Mouse (Mus musculus) MEL (cell line): ENCODE data around the gene Ddx59. TPM values are rescaled to one million over a fixed set of nuclear protein-coding genes. Genes with fewer than 3 reads are reported as not detected.

Experiments used
- DNase-seq: peaks from one replicate; pipeline ENCODE4 v3.0.0; 2011; ENCODE audit warnings: low read depth, low spot score
- H3K27ac ChIP-seq: 2 replicates; pipeline ENCODE4 v1.5.1; 2012; ENCODE audit warnings: low read depth, mild to moderate bottlenecking, control low read depth, low read length, moderate library complexity; ENCODE audit not compliant: control insufficient read depth
- H3K27me3 ChIP-seq, 2 experiments: fragments of 150-350 bp in 1 of 2; sonication (generic) in 1 of 2; 2 replicates each; pipeline ENCODE4 v1.6.1; 2012; ENCODE audit warnings: low read length in 2 of 2, mild to moderate bottlenecking in 2 of 2, improper control_type of control experiment in 1 of 2, moderate library complexity in 1 of 2; ENCODE audit not compliant: insufficient read depth in 2 of 2, control insufficient read depth in 1 of 2
- H3K36me3 ChIP-seq, 2 experiments: 2 replicates each; pipeline ENCODE4 v1.6.1; 2012 to 2014; ENCODE audit warnings: low read length in 2 of 2, improper control_type of control experiment in 1 of 2, inconsistent platforms in 1 of 2, mild to moderate bottlenecking in 1 of 2; ENCODE audit not compliant: insufficient read depth in 2 of 2, control insufficient read depth in 1 of 2
- H3K4me1 ChIP-seq, 2 experiments: fragments of 150-350 bp in 1 of 2; sonication (generic) in 1 of 2; 2 replicates each; pipeline ENCODE4 v1.6.1; 2012; ENCODE audit warnings: low read length in 2 of 2, improper control_type of control experiment in 1 of 2, mild to moderate bottlenecking in 1 of 2; ENCODE audit not compliant: insufficient read depth in 2 of 2, control insufficient read depth in 1 of 2
- H3K4me3 ChIP-seq, 2 experiments: fragments of 150-350 bp in 1 of 2; sonication (generic) in 1 of 2; 2 replicates each; pipeline ENCODE4 v1.5.1; 2012; ENCODE audit warnings: low read depth in 2 of 2, low read length in 2 of 2, mild to moderate bottlenecking in 2 of 2, moderate library complexity in 2 of 2, control low read depth in 1 of 2, improper control_type of control experiment in 1 of 2; ENCODE audit not compliant: control insufficient read depth in 1 of 2, insufficient read depth in 1 of 2
- H3K79me2 ChIP-seq: 2 replicates; pipeline ENCODE4 v1.6.1; 2012; ENCODE audit warnings: mild to moderate bottlenecking, low read length, moderate library complexity; ENCODE audit not compliant: control insufficient read depth, poor library complexity, insufficient read depth
- H3K9ac ChIP-seq: 2 replicates; pipeline ENCODE4 v1.6.1; 2012; ENCODE audit warnings: low read depth, mild to moderate bottlenecking, control low read depth, low read length, moderate library complexity; ENCODE audit not compliant: control insufficient read depth, poor library complexity, severe bottlenecking
- H3K9me3 ChIP-seq: fragments of 150-350 bp; sonication (generic); replicated peaks from 2 replicates; pipeline ENCODE4 v1.6.1; 2012; ENCODE audit warnings: mild to moderate bottlenecking, low read length, improper control_type of control experiment, moderate library complexity; ENCODE audit not compliant: insufficient read depth
- CHD1 ChIP-seq: IDR thresholded peaks from 2 replicates; pipeline ENCODE4 v1.6.1; 2012; ENCODE audit warnings: low read depth, mild to moderate bottlenecking, inconsistent platforms, low read length, improper control_type of control experiment
- CHD2 ChIP-seq: IDR thresholded peaks from 2 replicates; pipeline ENCODE4 v1.6.1; 2011; ENCODE audit warnings: low read length, improper control_type of control experiment
- ELF1 ChIP-seq: IDR thresholded peaks from 2 replicates; pipeline ENCODE4 v1.6.1; 2014; ENCODE audit warnings: low read depth, mild to moderate bottlenecking, inconsistent platforms, low read length, improper control_type of control experiment, moderate library complexity
- EP300 ChIP-seq, 2 experiments: IDR thresholded peaks; 2 replicates each; pipeline ENCODE4 v1.6.1; 2011; ENCODE audit warnings: improper control_type of control experiment in 2 of 2, low read length in 2 of 2, low read depth in 1 of 2, mild to moderate bottlenecking in 1 of 2
- ETS1 ChIP-seq: IDR thresholded peaks from 2 replicates; pipeline ENCODE4 v1.6.1; 2012; ENCODE audit warnings: low read depth, mild to moderate bottlenecking, inconsistent platforms, low read length, improper control_type of control experiment, moderate library complexity
- GABPA ChIP-seq: IDR thresholded peaks from 2 replicates; pipeline ENCODE4 v1.6.1; 2012; ENCODE audit warnings: low read depth, mild to moderate bottlenecking, inconsistent platforms, low read length, improper control_type of control experiment, moderate library complexity
- HCFC1 ChIP-seq: IDR thresholded peaks from 2 replicates; pipeline ENCODE4 v1.6.1; 2012; ENCODE audit warnings: low read depth, mild to moderate bottlenecking, inconsistent platforms, low read length, improper control_type of control experiment, moderate library complexity
- JUND ChIP-seq: IDR thresholded peaks from 2 replicates; pipeline ENCODE4 v1.6.1; 2011; ENCODE audit warnings: low read depth, mild to moderate bottlenecking, improper control_type of control experiment, low read length
- KAT2A ChIP-seq: conservative IDR thresholded peaks from 2 replicates; pipeline ENCODE4 v1.6.1; 2012; ENCODE audit warnings: low read depth, low read length, improper control_type of control experiment, inconsistent platforms
- MAX ChIP-seq: IDR thresholded peaks from 2 replicates; pipeline ENCODE4 v1.6.1; 2011; ENCODE audit warnings: low read length, improper control_type of control experiment
- MAZ ChIP-seq: IDR thresholded peaks from 2 replicates; pipeline ENCODE4 v1.6.1; 2012; ENCODE audit warnings: low read depth, mild to moderate bottlenecking, inconsistent platforms, low read length, improper control_type of control experiment
- MEF2A ChIP-seq: IDR thresholded peaks from 2 replicates; pipeline ENCODE4 v1.6.1; 2014; ENCODE audit warnings: low read depth, mild to moderate bottlenecking, inconsistent platforms, low read length, improper control_type of control experiment; ENCODE audit not compliant: poor library complexity, insufficient replicate concordance, severe bottlenecking; ENCODE audit errors: extremely low read depth
- MXI1 ChIP-seq: IDR thresholded peaks from 2 replicates; pipeline ENCODE4 v1.6.1; 2011; ENCODE audit warnings: mild to moderate bottlenecking, low read depth, low read length, improper control_type of control experiment
- MYC ChIP-seq: IDR thresholded peaks from 2 replicates; pipeline ENCODE4 v1.6.1; 2011; ENCODE audit warnings: low read depth, mild to moderate bottlenecking, low read length, improper control_type of control experiment, moderate library complexity
- RCOR1 ChIP-seq: IDR thresholded peaks from 2 replicates; pipeline ENCODE4 v1.6.1; 2012; ENCODE audit warnings: low read depth, mild to moderate bottlenecking, inconsistent platforms, low read length, improper control_type of control experiment
- SIN3A ChIP-seq: IDR thresholded peaks from 2 replicates; pipeline ENCODE4 v1.6.1; 2012; ENCODE audit warnings: low read length, improper control_type of control experiment, inconsistent platforms
- SMC3 ChIP-seq: IDR thresholded peaks from 2 replicates; pipeline ENCODE4 v1.6.1; 2011; ENCODE audit warnings: low read depth, low read length, improper control_type of control experiment
- TAL1 ChIP-seq: IDR thresholded peaks from 2 replicates; pipeline ENCODE4 v1.6.1; 2012; ENCODE audit warnings: mild to moderate bottlenecking, inconsistent platforms, low read length, moderate library complexity, mixed read lengths
- TBP ChIP-seq: IDR thresholded peaks from 2 replicates; pipeline ENCODE4 v1.8.0; 2011; ENCODE audit warnings: low read depth, low read length, improper control_type of control experiment
- USF2 ChIP-seq, 2 experiments: IDR thresholded peaks; 2 replicates each; pipeline ENCODE4 v1.6.1; 2011 to 2012; ENCODE audit warnings: improper control_type of control experiment in 2 of 2, low read length in 2 of 2, borderline replicate concordance in 1 of 2, inconsistent platforms in 1 of 2, low read depth in 1 of 2, mild to moderate bottlenecking in 1 of 2; ENCODE audit not compliant: insufficient read depth in 1 of 2
- ZMIZ1 ChIP-seq: IDR thresholded peaks from 2 replicates; pipeline ENCODE4 v1.6.1; 2012; ENCODE audit warnings: low read depth, mild to moderate bottlenecking, inconsistent platforms, low read length, improper control_type of control experiment, moderate library complexity
- ZNF384 ChIP-seq: IDR thresholded peaks from 2 replicates; pipeline ENCODE4 v1.6.1; 2012; ENCODE audit warnings: low read depth, mild to moderate bottlenecking, inconsistent platforms, low read length, improper control_type of control experiment
- polyA plus RNA-seq, 2 experiments: library from polyadenylated mRNA; stranded (reverse) in 1 of 2; unstranded in 1 of 2; fragments of >175 nt in 1 of 2; fragments of >200 nt in 1 of 2; gene quantifications; 2 replicates each; pipeline versions ENCODE4 v1.2.1 to v1.2.4; 2012; ENCODE audit warnings: low replicate concordance in 2 of 2, low read depth in 1 of 2; ENCODE audit not compliant: insufficient read length in 2 of 2, insufficient read depth in 1 of 2, missing spikeins in 1 of 2
- total RNA-seq: library from RNA; depleted of rRNA; stranded (reverse); fragments of 300-350 nt; gene quantifications from 2 replicates; pipeline ENCODE4 v1.2.3, GENCODE M21; 2012

The Ddx59 gene
- total and polyA plus RNA-seq, 3 experiments = 6.0 to 6.9 TPM; not detected in 1

- TF ChIP-seq RCOR1 (peak; percentile 25; the same call in 1 of the 2 replicates), ZNF384 (no peak)
Measured at GRCm38 (mm10) chr1:136444555-136445255, 29.6 kb downstream of the Ddx59 start (continued).

- peaks cover 0 to 34% of the 10 kb centered on the region in 2 experiments; a peak in 2 of 4 replicates for H3K36me3 ChIP-seq
- DNase-seq = no peak
- no peak overlapping the region for H3K9ac ChIP-seq
- H3K27ac ChIP-seq = peak overlapping the region; percentile 22; the same call in 1 of the 2 replicates
- no peak overlapping the region for H3K4me3 ChIP-seq
- TF ChIP-seq EP300 (IDR thresholded peaks at IDR 0.05; ENCODE audit: low read depth in 1 of 2, low read length in 2 of 2) (no peak), GABPA (no peak), KAT2A (no peak), MAZ (no peak), TBP (no peak), JUND (no peak)
- peaks cover 11 to 37% of the 10 kb centered on the region in 2 experiments for H3K4me1 ChIP-seq
- H3K9me3 ChIP-seq = no peaks in the 10 kb centered on the region
- H3K79me2 ChIP-seq = no peaks in the 10 kb centered on the region
- no peaks in the 10 kb centered on the region for H3K27me3 ChIP-seq
Measured at GRCm38 (mm10) chr1:136446933-136447332, 31.9 kb downstream of the Ddx59 start.

DNA sequence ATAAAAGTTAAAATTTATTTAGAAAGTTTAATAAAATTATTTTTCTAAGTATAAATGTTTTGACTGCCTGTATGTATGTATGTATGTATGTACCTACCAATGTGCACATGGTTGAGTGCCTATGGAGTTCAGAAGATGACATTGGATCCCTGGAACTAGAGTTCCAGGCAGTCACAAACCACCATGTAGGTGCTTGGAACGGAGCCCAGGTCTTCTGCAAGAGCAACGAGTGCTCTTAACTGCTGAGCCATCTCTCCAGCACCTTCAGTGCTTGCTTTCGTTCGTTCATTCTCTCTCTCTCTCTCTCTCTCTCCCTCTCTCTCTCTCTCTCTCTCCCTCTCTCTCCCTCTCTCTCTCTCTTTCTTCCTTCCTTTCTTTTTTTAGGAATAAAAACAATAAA is 32.3 kb downstream of the Ddx59 start:
- peak; percentile 81; the same call in 1 of the 2 replicates for TF ChIP-seq JUND
- TF ChIP-seq EP300 (IDR thresholded peaks at IDR 0.05; ENCODE audit: low read depth in 1 of 2, low read length in 2 of 2) = 0 out of 4 replicates have a peak, but pooled peaks of 1 of the 2 experiments have one; percentile 17
- no peak for TF ChIP-seq ETS1
- peak; percentile 36; the same call in 1 of the 2 replicates for TF ChIP-seq SIN3A
- Histone ChIP-seq H3K4me1 (peaks cover 11 to 37% of the 10 kb centered on the region in 2 experiments), H3K9ac (no peak overlapping the region), H3K36me3 (peaks cover 0 to 34% of the 10 kb centered on the region in 2 experiments; a peak in 2 of 4 replicates), H3K4me3 (no peak overlapping the region), H3K79me2 (no peaks in the 10 kb centered on the region), H3K27me3 (no peaks in the 10 kb centered on the region), H3K27ac (no peak overlapping the region), H3K9me3 (no peaks in the 10 kb centered on the region)
- peak; percentile 77 for DNase-seq

- DNase-seq = no peak
- Histone ChIP-seq H3K27me3 (no peaks in the 10 kb centered on the region), H3K9me3 (no peaks in the 10 kb centered on the region), H3K36me3 (peaks cover 0 to 23% of the 10 kb centered on the region in 2 experiments; a peak in 2 of 4 replicates), H3K4me1 (peaks cover 8 to 25% of the 10 kb centered on the region in 2 experiments), H3K79me2 (no peaks in the 10 kb centered on the region), H3K4me3 (no peak overlapping the region), H3K27ac (no peak overlapping the region), H3K9ac (no peak overlapping the region)
- TF ChIP-seq ZMIZ1 (no peak), USF2 (IDR thresholded peaks at IDR 0.05; ENCODE audit: borderline replicate concordance in 1 of 2, insufficient read depth in 1 of 2, low read depth in 1 of 2, low read length in 2 of 2) (no peak), SMC3 (no peak), MYC (no peak), CHD2 (no peak), MEF2A (no peak), HCFC1 (no peak), TAL1 (no peak), CHD1 (no peak), ELF1 (no peak), MAX (no peak), MXI1 (no peak), JUND (no peak)
Measured at GRCm38 (mm10) chr1:136449541-136449940, 34.5 kb downstream of the Ddx59 start.
